Mouse (Mus musculus) hindbrain, embryonic 15.5 days (tissue): Measurements from ENCODE around the gene AU041133. TPM values are rescaled to one million over a fixed set of nuclear protein-coding genes. Genes with fewer than 3 reads are reported as not detected.

Experiments used
- polyA plus RNA-seq: library from polyadenylated mRNA; unstranded; fragments of >200 nt; fragmentation: Nextera tagmentation; extraction: Ambion mirVana; gene quantifications from 2 replicates; pipeline ENCODE4 v1.2.1, GENCODE M21; 2015

Gene AU041133
- polyA plus RNA-seq, 1 experiment from 2014 or later = 8.7 TPM

Other genes with a start within 250 kb of the AU041133 start
- gene Zfp781, start 197.5 kb upstream of the AU041133 start, polyA plus RNA-seq = 6.1 and 6.9 TPM in 2 replicates
- gene Zfp873, start 79.9 kb upstream of the AU041133 start, polyA plus RNA-seq = 13.9 and 14.0 TPM in 2 replicates
- 5.4 and 6.7 TPM in 2 replicates for gene BC024063, start 44.7 kb upstream of the AU041133 start, polyA plus RNA-seq
- 27.1 and 28.6 TPM in 2 replicates for gene Zfp938, start 113.3 kb downstream of the AU041133 start, polyA plus RNA-seq
- not detected in 2 replicates for gene 4932415D10Rik, start 188.6 kb downstream of the AU041133 start, polyA plus RNA-seq
- gene Gm4924, start 226.2 kb downstream of the AU041133 start, polyA plus RNA-seq = 13.6 and 16.0 TPM in 2 replicates